ENCODE assay signal across 18 mouse cellular contexts in the genomic region with DNA sequence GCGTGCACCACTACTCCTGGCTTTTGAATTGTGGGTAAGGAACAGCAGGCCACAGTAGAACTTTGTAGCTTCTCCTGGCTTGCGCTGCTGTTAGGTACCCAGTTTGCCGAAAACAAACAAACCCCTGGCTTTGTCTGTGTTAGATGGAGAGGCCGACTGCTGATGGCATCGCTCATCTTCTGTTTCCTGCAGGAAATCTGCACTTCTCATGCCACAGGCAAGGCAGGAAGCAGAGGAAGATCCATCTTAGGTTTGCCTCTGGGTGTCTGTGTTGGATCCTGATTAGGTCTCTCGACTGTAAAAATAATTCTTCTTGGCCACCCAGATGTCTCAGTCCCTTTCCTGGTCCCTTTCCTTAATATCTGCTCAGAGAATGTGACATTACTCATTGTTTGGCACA. TPM values are rescaled to one million over a fixed set of nuclear protein-coding genes. Genes with fewer than 3 reads are reported as not detected.
DNase-seq lines count a peak whose midpoint lies in the region; ATAC-seq and TF ChIP-seq lines count a peak whose summit lies in the region.
"Had no signal": no experiment of that assay in that cellular context is flagged by ENCODE, and none has a peak within 500 bp of the region (broad histone marks: within the 10 kb centered on the region; RNA-seq: fewer than 3 reads in every experiment).

No protein-coding gene starts in this region.

- peak overlapping the region; percentile 51; the same call in 1 of the 2 replicates for H3K27ac ChIP-seq in forebrain, postnatal 0 days (ENCODE audit: low read depth, low read length)
- no peak overlapping the region for H3K27ac ChIP-seq in forebrain, embryonic 10.5 days
- H3K27ac ChIP-seq in lung, embryonic 14.5 days (ENCODE audit: low read depth): 0 out of 2 replicates have a peak overlapping the region, but pooled peaks have one; percentile 78
- H3K27ac ChIP-seq in kidney, embryonic 15.5 days: 0 out of 2 replicates have a peak overlapping the region, but pooled peaks have one; percentile 9

- ATAC-seq in forebrain, postnatal 0 days: no peak
- no peak for ATAC-seq in lung, embryonic 14.5 days (ENCODE audit: insufficient read depth)
- ATAC-seq in kidney, embryonic 15.5 days (replicated peaks; ENCODE audit: low FRiP score): no peak
- ATAC-seq: intestine, embryonic 16.5 days had no signal

- 0 out of 2 replicates have a peak, but pooled peaks cover 4% of the 10 kb centered on the region for H3K4me1 ChIP-seq in forebrain, postnatal 0 days (ENCODE audit: insufficient read depth)
- peaks cover 38% of the 10 kb centered on the region for H3K4me1 ChIP-seq in forebrain, embryonic 10.5 days
- peaks cover 28% of the 10 kb centered on the region for H3K4me1 ChIP-seq in lung, embryonic 14.5 days (ENCODE audit: insufficient read depth)
- peaks cover 40% of the 10 kb centered on the region for H3K4me1 ChIP-seq in lung, adult 2 months (ENCODE audit: control insufficient read depth, insufficient read depth, low read length)
- peaks cover 38% of the 10 kb centered on the region for H3K4me1 ChIP-seq in kidney, embryonic 15.5 days

- no peak overlapping the region for H3K4me2 ChIP-seq in forebrain, postnatal 0 days (ENCODE audit: low read depth)
- no peak overlapping the region for H3K4me2 ChIP-seq in lung, embryonic 14.5 days
- no peak overlapping the region for H3K4me2 ChIP-seq in kidney, embryonic 15.5 days
- H3K4me2 ChIP-seq: embryonic facial prominence, embryonic 13.5 days; forebrain, embryonic 13.5 days; limb, embryonic 12.5 days had no signal

- no peak for TF ChIP-seq CTCF in forebrain, postnatal 0 days (IDR thresholded peaks at IDR 0.05; ENCODE audit: low read depth)
- TF ChIP-seq CTCF in lung, embryonic 14.5 days (IDR thresholded peaks at IDR 0.05; ENCODE audit: low read depth): no peak
- no peak for TF ChIP-seq CTCF in lung, adult 2 months (IDR thresholded peaks at IDR 0.05; ENCODE audit: insufficient read depth, low read length)

- 76% methylated on average over 6 of the region's 6 CpGs for WGBS in forebrain, postnatal 0 days
- 81% methylated on average over 6 of the region's 6 CpGs for WGBS in forebrain, embryonic 10.5 days
- WGBS in lung, embryonic 14.5 days: 49% methylated on average over 6 of the region's 6 CpGs
- 45% methylated on average over 6 of the region's 6 CpGs for WGBS in lung, adult 2 months
- 64% methylated on average over 6 of the region's 6 CpGs for WGBS in kidney, embryonic 15.5 days

- H3K9me3 ChIP-seq in forebrain, postnatal 0 days (ENCODE audit: low read length): no peaks in the 10 kb centered on the region
- H3K9me3 ChIP-seq in forebrain, embryonic 10.5 days: peaks cover 3% of the 10 kb centered on the region; the same call in 1 of the 2 replicates
- H3K9me3 ChIP-seq in lung, embryonic 14.5 days (ENCODE audit: low read depth, low read length): no peaks in the 10 kb centered on the region
- H3K9me3 ChIP-seq in kidney, embryonic 15.5 days (replicated peaks): no peaks in the 10 kb centered on the region; the same call in 1 of the 2 replicates
- H3K9me3 ChIP-seq: embryonic facial prominence, embryonic 13.5 days; forebrain, embryonic 13.5 days; limb, embryonic 12.5 days had no signal

- no peaks in the 10 kb centered on the region for H3K27me3 ChIP-seq in forebrain, postnatal 0 days (ENCODE audit: insufficient read depth, low read length)
- no peaks in the 10 kb centered on the region for H3K27me3 ChIP-seq in forebrain, embryonic 10.5 days (ENCODE audit: poor library complexity, severe bottlenecking)
- H3K27me3 ChIP-seq in lung, embryonic 14.5 days (ENCODE audit: insufficient read depth, low read length): no peaks in the 10 kb centered on the region
- no peaks in the 10 kb centered on the region for H3K27me3 ChIP-seq in kidney, embryonic 15.5 days
- H3K27me3 ChIP-seq: embryonic facial prominence, embryonic 13.5 days; forebrain, embryonic 13.5 days; limb, embryonic 12.5 days had no signal

- DNase-seq in forebrain, postnatal 0 days: no peak
- no peak for DNase-seq in forebrain, embryonic 10.5 days (ENCODE audit: extremely low spot score, low spot score)
- peak; percentile 49 for DNase-seq in lung, embryonic 14.5 days
- DNase-seq in lung, adult 2 months: no peak
- peak; percentile 29 to 57 for DNase-seq in lung, postnatal 4 days
- no peak for DNase-seq in heart, postnatal 14 days
- no peak for DNase-seq in embryo, embryonic 9.5 days (ENCODE audit: extremely low spot score)
- DNase-seq: cerebellum, adult 9-11 months; layer of hippocampus, postnatal 36 days; right cerebral cortex, postnatal 25 days; thymus, postnatal 25 days had no signal

- no peaks in the 10 kb centered on the region for H3K36me3 ChIP-seq in forebrain, postnatal 0 days (ENCODE audit: insufficient read depth)
- no peaks in the 10 kb centered on the region for H3K36me3 ChIP-seq in forebrain, embryonic 10.5 days (replicated peaks)
- no peaks in the 10 kb centered on the region for H3K36me3 ChIP-seq in lung, embryonic 14.5 days (ENCODE audit: insufficient read depth)
- H3K36me3 ChIP-seq in kidney, embryonic 15.5 days: no peaks in the 10 kb centered on the region
- H3K36me3 ChIP-seq: embryonic facial prominence, embryonic 13.5 days; G1E; limb, embryonic 12.5 days had no signal

- no peak for TF ChIP-seq POLR2A in lung, adult 2 months (IDR thresholded peaks at IDR 0.05; ENCODE audit: borderline replicate concordance, extremely low read depth, low read depth, low read length)

- no peak overlapping the region for H3K4me3 ChIP-seq in forebrain, postnatal 0 days (ENCODE audit: low read depth, low read length)
- no peak overlapping the region for H3K4me3 ChIP-seq in forebrain, embryonic 10.5 days
- no peak overlapping the region for H3K4me3 ChIP-seq in lung, embryonic 14.5 days (ENCODE audit: low read depth, low read length)
- H3K4me3 ChIP-seq in lung, adult 2 months (replicated peaks; ENCODE audit: extremely low read depth, low read depth, low read length): no peak overlapping the region
- no peak overlapping the region for H3K4me3 ChIP-seq in kidney, embryonic 15.5 days (replicated peaks)
- H3K4me3 ChIP-seq: embryonic facial prominence, embryonic 13.5 days; forebrain, embryonic 13.5 days; limb, embryonic 12.5 days had no signal

- no peak overlapping the region for H3K9ac ChIP-seq in forebrain, postnatal 0 days
- H3K9ac ChIP-seq in lung, embryonic 14.5 days: no peak overlapping the region
- no peak overlapping the region for H3K9ac ChIP-seq in kidney, embryonic 15.5 days
- H3K9ac ChIP-seq: embryonic facial prominence, embryonic 13.5 days; limb, embryonic 12.5 days had no signal

- intact Hi-C loops in heart, postnatal 14 days (cut with DNase I): loop anchor here (5.0 kb wide), 1 partner anchor 50 kb away; a partner anchor contains a TSS

RNA-seq across cellular contexts. Expression of a gene that starts 51.7 kb away (rescaled TPM):
- 114 and 133 TPM in 2 replicates for total RNA-seq in forebrain, postnatal 0 days (2014; rRNA removed)
- 49.5 and 62.8 TPM in 2 replicates for polyA plus RNA-seq in forebrain, postnatal 0 days (2015; fragmentation: Nextera tagmentation; extraction: Ambion mirVana)
- polyA plus RNA-seq in forebrain, embryonic 10.5 days (2016; fragmentation: Nextera tagmentation; extraction: Ambion mirVana): 26.6 and 28.3 TPM in 2 replicates
- polyA plus RNA-seq in lung, embryonic 14.5 days (2014; fragmentation: Nextera tagmentation; extraction: Ambion mirVana): 67.8 and 70.5 TPM in 2 replicates
- 156 and 242 TPM in 2 replicates for polyA plus RNA-seq in lung, adult 2 months (2012; rRNA removed)
- polyA plus RNA-seq in kidney, embryonic 15.5 days (2015; fragmentation: Nextera tagmentation; extraction: Ambion mirVana): 35.1 and 39.1 TPM in 2 replicates
- total RNA-seq in heart, postnatal 14 days (2021): 100 to 1,000 TPM; 189 to 196 TPM
- polyA plus RNA-seq: C2C12, G1E had no signal

Comparison
In these comparisons a context has a peak if more than half of its experiments do, and no peak if none do; other contexts are left out.
1. DNase-seq: peak in lung, embryonic 14.5 days (single experiment) and lung, postnatal 4 days (2 of 2); none in forebrain, postnatal 0 days (single experiment), forebrain, embryonic 10.5 days (single experiment), lung, adult 2 months (single experiment), heart, postnatal 14 days (0 of 2) and embryo, embryonic 9.5 days (single experiment).